Mouse (Mus musculus) c-Kit-positive CD71-positive TER-119-positive erythroid progenitor cells, embryonic 14.5 days (primary cell): ENCODE results near the gene St5.

Experiments
- DNase-seq: peaks from one replicate; pipeline ENCODE4 v3.0.0-alpha.2; 2013; ENCODE audit warnings: low spot score

St5 gene

GRCm38 (mm10) chr7:109637391-109637790 is 66.0 kb downstream of the St5 start:
- no peak for DNase-seq

GRCm38 (mm10) chr7:109636086-109636792 is 67.2 kb downstream of the St5 start:
- DNase-seq = peak; percentile 95

- no peak for DNase-seq
Measured at GRCm38 (mm10) chr7:109633404-109634085, 69.9 kb downstream of the St5 start.

- DNase-seq = no peak
Measured at GRCm38 (mm10) chr7:109631330-109631729, 72.1 kb downstream of the St5 start.

- no peak for DNase-seq
Measured at GRCm38 (mm10) chr7:109629871-109630778, 73.3 kb downstream of the St5 start.

GRCm38 (mm10) chr7:109628935-109629609 is 74.3 kb downstream of the St5 start:
- no peak for DNase-seq

- no peak for DNase-seq
Measured at GRCm38 (mm10) chr7:109627851-109628250, 75.6 kb downstream of the St5 start.

GRCm38 (mm10) chr7:109622234-109622838 is 81.1 kb downstream of the St5 start:
- peak; percentile 42 for DNase-seq

- DNase-seq = no peak
Measured at GRCm38 (mm10) chr7:109620967-109621366, 82.4 kb downstream of the St5 start.

- DNase-seq = no peak
Measured at GRCm38 (mm10) chr7:109620288-109620687, 83.1 kb downstream of the St5 start.

- peak; percentile 70 for DNase-seq
Measured at GRCm38 (mm10) chr7:109618721-109619120, 84.7 kb downstream of the St5 start.

GRCm38 (mm10) chr7:109617838-109618237 is 85.6 kb downstream of the St5 start:
- no peak for DNase-seq

- peak; percentile 72 for DNase-seq
Measured at GRCm38 (mm10) chr7:109616034-109616979, 87.1 kb downstream of the St5 start.

GRCm38 (mm10) chr7:109615601-109616000 is 87.8 kb downstream of the St5 start:
- DNase-seq = no peak

- DNase-seq = no peak
Measured at GRCm38 (mm10) chr7:109614939-109615338, 88.5 kb downstream of the St5 start.

GRCm38 (mm10) chr7:109613531-109614021 is 89.8 kb downstream of the St5 start:
- no peak for DNase-seq

- DNase-seq = no peak
Measured at GRCm38 (mm10) chr7:109613051-109613450, 90.4 kb downstream of the St5 start.

GRCm38 (mm10) chr7:109612531-109612930 is 90.9 kb downstream of the St5 start:
- no peak for DNase-seq

GRCm38 (mm10) chr7:109610348-109610747 is 93.1 kb downstream of the St5 start:
- DNase-seq = no peak
